In the genomic region with DNA sequence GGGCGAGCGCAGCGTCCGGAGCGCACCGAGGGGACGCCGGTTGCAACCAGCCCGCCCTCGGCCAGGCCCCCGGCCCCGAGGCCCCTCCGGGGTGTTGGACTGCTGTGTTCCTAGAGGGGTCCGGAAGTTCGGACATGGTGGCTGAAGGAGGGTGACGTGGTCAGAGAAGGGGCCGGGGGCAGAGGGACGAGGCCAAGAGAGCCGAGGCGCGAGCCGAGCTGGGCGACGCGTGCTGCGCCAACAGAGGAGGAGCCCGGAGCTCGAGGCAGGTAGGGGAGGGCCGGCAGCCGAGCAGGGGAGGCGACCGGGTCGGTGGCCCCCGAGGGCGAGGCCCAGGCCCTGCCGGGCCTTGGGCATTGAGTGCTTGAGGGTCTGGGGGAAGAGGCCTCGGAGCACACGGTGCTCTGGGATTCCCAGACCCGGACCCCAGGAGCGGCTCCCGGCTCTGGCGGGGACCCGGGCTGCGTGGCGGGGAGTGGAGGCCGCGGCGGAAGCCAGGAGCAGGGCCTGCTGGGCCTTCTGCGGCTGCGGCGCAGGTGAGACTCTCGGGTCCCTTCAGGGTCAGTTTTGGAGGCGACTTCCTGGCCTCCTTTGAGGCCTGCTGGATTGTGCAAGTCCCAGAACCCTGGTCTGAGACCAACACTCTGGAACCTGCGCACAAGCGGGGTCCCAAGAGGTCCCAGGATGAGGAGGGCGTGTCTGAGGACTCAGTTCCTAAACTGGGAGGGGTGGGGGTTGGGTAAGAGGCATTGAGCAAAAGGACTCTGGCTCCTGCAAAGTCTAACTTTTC, we compare ENCODE assay signal across 9 mouse cellular contexts. TPM values are rescaled to one million over a fixed set of nuclear protein-coding genes. Genes with fewer than 3 reads are reported as not detected.
DNase-seq lines count a peak whose midpoint lies in the region; ATAC-seq and TF ChIP-seq lines count a peak whose summit lies in the region.
"Had no signal": no experiment of that assay in that cellular context is flagged by ENCODE, and none has a peak within 500 bp of the region (broad histone marks: within the 10 kb centered on the region; RNA-seq: fewer than 3 reads in every experiment).

No protein-coding gene starts in this region.

- no peaks in the 10 kb centered on the region for H3K9me3 ChIP-seq in heart, embryonic 10.5 days
- H3K9me3 ChIP-seq in hindbrain, embryonic 13.5 days, result no peaks in the 10 kb centered on the region; the same call in 1 of the 2 replicates
- no peaks in the 10 kb centered on the region for H3K9me3 ChIP-seq in midbrain, postnatal 0 days (ENCODE audit: low read length)

- peaks cover 100% of the 10 kb centered on the region for H3K27me3 ChIP-seq in heart, embryonic 10.5 days (ENCODE audit: insufficient read depth, poor library complexity, severe bottlenecking)
- H3K27me3 ChIP-seq in hindbrain, embryonic 13.5 days, result peaks cover 98% of the 10 kb centered on the region
- H3K27me3 ChIP-seq in midbrain, postnatal 0 days (ENCODE audit: insufficient read depth, low read length), result peaks cover 93% of the 10 kb centered on the region
- H3K27me3 ChIP-seq: CH12.LX had no signal

- peak overlapping the region; percentile 52 for H3K4me2 ChIP-seq in hindbrain, embryonic 13.5 days
- H3K4me2 ChIP-seq in midbrain, postnatal 0 days (ENCODE audit: low read depth, low read length, poor library complexity, severe bottlenecking), result peak overlapping the region; percentile 32

- H3K9ac ChIP-seq in hindbrain, embryonic 13.5 days, result no peak overlapping the region
- no peak overlapping the region for H3K9ac ChIP-seq in midbrain, postnatal 0 days (replicated peaks; ENCODE audit: low read length, poor library complexity, severe bottlenecking)

- no peaks in the 10 kb centered on the region for H3K36me3 ChIP-seq in heart, embryonic 10.5 days
- no peaks in the 10 kb centered on the region for H3K36me3 ChIP-seq in hindbrain, embryonic 13.5 days
- no peaks in the 10 kb centered on the region for H3K36me3 ChIP-seq in midbrain, postnatal 0 days (ENCODE audit: insufficient read depth, low read length)

- H3K4me3 ChIP-seq in heart, embryonic 10.5 days, result peak overlapping the region; percentile 65
- peak overlapping the region; percentile 11 for H3K4me3 ChIP-seq in brown adipose tissue, adult 24 weeks (ENCODE audit: insufficient read depth, low read depth, low read length)
- peak overlapping the region; percentile 33 for H3K4me3 ChIP-seq in hindbrain, embryonic 13.5 days
- H3K4me3 ChIP-seq in midbrain, postnatal 0 days (ENCODE audit: low read depth, low read length), result peak overlapping the region; percentile 17

- TF ChIP-seq CTCF in midbrain, postnatal 0 days (IDR thresholded peaks at IDR 0.05), result no peak

- peak overlapping the region; percentile 67; the same call in 1 of the 2 replicates for H3K27ac ChIP-seq in heart, embryonic 10.5 days
- no peak overlapping the region for H3K27ac ChIP-seq in brown adipose tissue, adult 24 weeks (replicated peaks; ENCODE audit: low read depth, low read length)
- H3K27ac ChIP-seq in hindbrain, embryonic 13.5 days, result no peak overlapping the region
- H3K27ac ChIP-seq in midbrain, postnatal 0 days (ENCODE audit: low read depth, low read length), result no peak overlapping the region

- intact Hi-C loops in heart, postnatal 14 days (cut with DNase I), result no loop called here

- H3K4me1 ChIP-seq in heart, embryonic 10.5 days, result peaks cover 43% of the 10 kb centered on the region
- H3K4me1 ChIP-seq in brown adipose tissue, adult 24 weeks (ENCODE audit: control insufficient read depth, insufficient read depth, insufficient read length, low read length), result peaks cover 6% of the 10 kb centered on the region; the same call in 1 of the 2 replicates
- peaks cover 45% of the 10 kb centered on the region for H3K4me1 ChIP-seq in hindbrain, embryonic 13.5 days (replicated peaks)
- no peaks in the 10 kb centered on the region for H3K4me1 ChIP-seq in midbrain, postnatal 0 days (ENCODE audit: insufficient read depth, low read length)

- WGBS in heart, embryonic 10.5 days, result 0% methylated on average over 55 of the region's 56 CpGs
- WGBS in hindbrain, embryonic 13.5 days, result 0% methylated on average over 47 of the region's 56 CpGs
- WGBS in midbrain, postnatal 0 days, result under 1% methylated on average over 56 of the region's 56 CpGs

- no peak for DNase-seq in heart, embryonic 10.5 days (ENCODE audit: low spot score)
- no peak for DNase-seq in heart, postnatal 14 days
- no peak for DNase-seq in midbrain, postnatal 0 days (ENCODE audit: low spot score)
- DNase-seq in spleen, postnatal 10 days (ENCODE audit: low spot score in 2 of 2), result no peak
- DNase-seq in urinary bladder, postnatal 25 days (ENCODE audit: low spot score), result no peak
- DNase-seq in thymus, postnatal 4 days, result no peak

- ATAC-seq in hindbrain, embryonic 13.5 days (ENCODE audit: low FRiP score), result peak; percentile 6; the same call in 1 of the 2 replicates
- peak; percentile 11; the same call in 1 of the 2 replicates for ATAC-seq in midbrain, postnatal 0 days (ENCODE audit: low FRiP score)

RNA-seq across cellular contexts. Expression of gene Dmrta2, which starts 0.4 kb away (rescaled TPM):
- 0.11 and 0.15 TPM in 2 replicates for polyA plus RNA-seq in heart, embryonic 10.5 days (2016; fragmentation: Nextera tagmentation; extraction: Ambion mirVana)
- total RNA-seq in heart, postnatal 14 days (2021), result under 1 TPM; 0.20 to 0.24 TPM
- not detected in 2 replicates for polyA plus RNA-seq in brown adipose tissue, adult 24 weeks (2012; ENCODE audit: insufficient read depth, insufficient read length, missing spikeins)
- polyA plus RNA-seq in hindbrain, embryonic 13.5 days (2015; fragmentation: Nextera tagmentation; extraction: Ambion mirVana), result 0.06 and 0.13 TPM in 2 replicates
- total RNA-seq in midbrain, postnatal 0 days (2014; rRNA removed), result 1.4 and 3.7 TPM in 2 replicates
- 0.43 and 0.44 TPM in 2 replicates for polyA plus RNA-seq in midbrain, postnatal 0 days (2015; fragmentation: Nextera tagmentation; extraction: Ambion mirVana)

Comparison
In these comparisons a context has a peak if more than half of its experiments do, and no peak if none do; other contexts are left out.
1. H3K4me3 ChIP-seq: peak in every context shown above with its lines; median percentile 65 in heart, embryonic 10.5 days; 33 in hindbrain, embryonic 13.5 days; 17 in midbrain, postnatal 0 days; 11 in brown adipose tissue, adult 24 weeks.